Mouse (Mus musculus) frontal cortex, adult (tissue): ENCODE data around the gene Prom2.

Source experiments
- ATAC-seq: cut with Nextera tagmentation; 2 replicates; pipeline ENCODE4 v1.9.2; 2017; ENCODE audit warnings: mild to moderate bottlenecking, moderate library complexity, mixed read lengths; ENCODE audit not compliant: low TSS enrichment

Gene Prom2

DNA sequence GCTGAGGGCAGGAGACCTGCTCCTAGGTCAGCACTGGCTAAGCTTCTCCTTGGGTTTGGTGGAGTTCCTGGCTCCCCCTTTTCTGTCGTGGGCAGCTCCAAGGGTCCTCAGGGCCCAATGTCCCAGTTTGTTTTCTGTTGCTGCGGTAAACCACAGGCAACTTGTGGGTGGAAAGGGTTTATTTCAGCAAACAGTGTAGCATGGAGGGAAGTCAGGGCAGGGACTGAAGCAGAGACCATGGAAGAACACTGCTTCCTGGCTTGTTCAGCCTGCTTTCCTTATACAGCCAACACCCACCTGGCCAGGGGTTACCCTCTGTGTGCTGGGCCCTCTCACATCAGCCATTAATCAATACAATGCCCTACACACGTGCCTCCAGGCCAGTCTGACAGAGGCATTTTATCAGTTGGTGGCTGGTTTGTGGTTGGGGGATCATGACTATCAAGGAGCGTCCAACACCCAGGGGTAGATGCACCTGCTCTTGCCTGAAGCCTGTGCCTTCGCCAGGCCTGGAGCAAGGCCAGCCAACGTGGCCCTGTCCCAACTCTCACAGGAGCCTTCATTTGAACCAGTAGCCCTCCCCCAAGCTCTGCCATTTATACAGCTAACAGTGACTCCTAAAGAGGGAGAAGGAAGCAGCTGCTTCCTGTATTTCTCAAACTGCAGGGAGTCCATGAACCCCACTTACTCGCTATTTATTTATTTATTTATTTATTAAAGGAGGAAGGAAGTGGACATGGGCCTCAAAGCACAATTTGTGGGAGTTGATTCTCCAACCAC is 17.1 kb downstream of the Prom2 start:
- ATAC-seq: no peak

GRCm38 (mm10) chr2:127522006-127522441 is 19.2 kb downstream of the Prom2 start, which contains the start of gene Kcnip3:
TSS of gene Kcnip3 (minus strand) at chr2:127522094.
- ATAC-seq: peak; percentile 58

GRCm38 (mm10) chr2:127521172-127522005 is 19.9 kb downstream of the Prom2 start:
- ATAC-seq: peak; percentile 44

DNA sequence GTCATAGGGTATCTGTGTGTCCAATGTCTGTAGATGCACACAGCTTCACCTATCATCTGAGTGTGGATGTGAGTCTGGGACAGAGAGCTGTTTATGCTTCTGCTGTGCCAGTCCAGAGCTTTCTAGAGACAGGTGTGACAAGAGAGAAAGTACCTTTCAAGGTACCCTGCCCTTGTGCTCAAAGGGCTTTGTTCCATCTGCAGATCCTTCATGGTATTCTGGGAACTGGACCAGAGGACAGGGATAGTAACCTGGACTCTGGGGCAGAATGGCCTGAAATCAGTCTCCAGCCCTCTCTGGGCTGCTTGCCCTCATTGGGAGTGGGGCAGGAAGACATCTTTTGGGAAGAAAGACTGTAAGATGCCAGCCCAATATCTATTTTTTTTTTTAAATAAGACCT is 21.1 kb downstream of the Prom2 start:
- no peak for ATAC-seq

DNA sequence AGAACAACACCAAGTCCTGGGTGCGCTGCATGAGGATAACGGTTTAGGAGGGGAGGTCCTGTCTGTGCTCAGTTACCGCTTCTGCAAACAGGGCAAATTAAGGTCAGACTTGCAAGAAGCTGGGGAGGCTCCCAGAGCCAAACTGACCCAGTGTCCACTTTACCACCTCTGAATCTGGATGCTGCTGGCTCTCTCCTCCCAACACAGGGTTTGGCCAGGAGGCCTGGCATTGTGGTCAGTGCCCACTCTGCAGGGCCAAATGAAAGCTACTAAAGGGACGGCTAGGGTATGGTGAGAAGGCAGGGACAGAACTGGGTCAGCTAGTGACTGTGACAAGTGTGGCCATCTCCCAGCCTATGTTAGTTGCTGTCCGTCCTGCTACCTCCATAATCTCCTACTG is 22.0 kb downstream of the Prom2 start:
- ATAC-seq: no peak

DNA sequence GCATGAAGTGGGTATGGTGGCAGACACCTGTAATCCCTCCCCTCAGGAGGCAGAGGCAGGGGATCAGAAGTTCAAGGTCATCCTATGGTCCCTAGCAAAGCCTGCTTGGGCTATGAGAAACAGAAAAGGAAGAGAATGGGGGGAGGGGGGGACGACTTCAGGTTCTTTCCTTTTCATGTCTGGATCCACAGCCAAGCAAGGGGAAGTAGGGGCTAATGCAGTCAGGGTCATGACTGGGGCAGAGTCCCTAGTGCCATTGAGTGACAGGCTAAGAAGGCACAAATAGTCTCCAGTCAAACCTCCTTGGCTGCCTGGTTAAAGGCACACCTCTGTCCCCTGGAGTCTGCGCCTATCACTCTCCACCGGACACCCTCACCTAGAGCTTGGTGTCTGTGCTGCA is 22.4 kb downstream of the Prom2 start:
- no peak for ATAC-seq

- peak; percentile 29 for ATAC-seq
Measured at GRCm38 (mm10) chr2:127518273-127518672, 23.0 kb downstream of the Prom2 start.

DNA sequence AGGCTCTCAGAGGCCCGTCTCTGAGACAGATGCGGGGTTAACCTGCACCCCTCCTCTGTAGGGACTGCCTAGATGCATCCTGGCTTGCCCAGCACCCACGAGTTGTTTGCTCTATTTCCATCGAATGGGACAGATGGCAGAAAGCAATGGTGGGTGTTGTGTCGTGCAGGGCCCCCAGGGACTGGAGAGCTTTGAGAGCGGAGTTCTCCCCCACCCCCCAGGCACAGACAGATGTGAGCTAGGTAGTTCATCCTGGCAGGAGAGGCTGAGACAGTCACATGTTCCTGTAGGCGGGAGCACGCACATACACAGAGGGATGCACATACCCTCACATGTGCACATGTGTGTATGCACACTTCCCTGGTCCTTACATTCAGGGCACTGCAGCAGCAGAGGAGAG is 24.2 kb downstream of the Prom2 start:
- ATAC-seq: peak; percentile 11

DNA sequence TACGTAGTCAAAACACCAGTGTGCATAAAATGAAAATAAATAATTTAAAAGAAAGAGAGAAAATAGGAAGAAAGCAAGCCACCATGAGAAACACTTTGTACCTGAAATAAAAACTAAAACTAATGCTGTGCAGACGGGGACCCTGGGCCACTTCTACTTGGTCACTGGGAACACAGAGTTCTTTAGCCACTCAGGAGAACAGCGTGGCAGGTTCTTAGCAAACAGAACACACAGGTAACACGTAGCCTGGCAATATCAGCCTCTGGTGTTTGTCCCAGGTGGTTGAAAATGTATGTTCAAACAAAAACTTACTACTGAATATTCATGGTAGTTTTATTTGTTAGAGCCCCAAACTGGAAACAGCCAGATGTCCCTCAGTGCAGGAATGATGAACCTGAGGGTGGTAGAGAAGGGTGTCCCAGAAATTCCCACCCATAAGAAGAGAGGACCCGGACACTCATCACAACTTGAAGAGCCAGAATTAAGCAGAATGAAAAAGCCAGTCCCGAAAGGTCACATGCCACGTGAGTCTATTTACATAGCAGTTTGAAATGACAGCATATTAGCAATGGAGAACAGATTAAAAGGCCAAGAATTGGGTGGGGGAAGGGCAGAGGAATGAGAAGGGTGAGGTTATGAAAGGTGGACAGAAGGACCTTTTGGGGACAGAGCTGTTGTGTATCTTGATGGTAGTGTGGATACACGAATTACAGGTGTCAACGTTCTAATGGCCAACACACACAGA is 26.7 kb downstream of the Prom2 start:
- no peak for ATAC-seq

DNA sequence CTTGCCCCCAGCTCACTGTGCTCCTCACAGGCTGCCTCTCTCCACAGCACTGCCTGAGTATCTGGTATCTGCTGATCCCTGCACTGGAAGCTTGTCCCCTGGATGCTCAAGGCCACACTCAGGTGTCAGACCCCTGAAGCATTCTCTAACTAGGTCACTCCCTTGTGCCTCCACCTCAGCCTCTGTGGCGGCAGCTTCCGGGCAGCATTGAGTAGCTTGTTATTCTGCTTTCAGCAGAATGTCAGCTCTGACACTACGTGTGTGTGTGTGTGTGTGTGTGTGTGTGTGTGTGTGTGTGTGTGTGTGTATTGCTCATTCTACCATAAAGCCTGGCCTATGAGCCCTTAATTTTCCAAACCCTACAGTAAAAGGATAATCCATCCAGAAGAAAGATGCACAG is 28.0 kb downstream of the Prom2 start:
- ATAC-seq: no peak

DNA sequence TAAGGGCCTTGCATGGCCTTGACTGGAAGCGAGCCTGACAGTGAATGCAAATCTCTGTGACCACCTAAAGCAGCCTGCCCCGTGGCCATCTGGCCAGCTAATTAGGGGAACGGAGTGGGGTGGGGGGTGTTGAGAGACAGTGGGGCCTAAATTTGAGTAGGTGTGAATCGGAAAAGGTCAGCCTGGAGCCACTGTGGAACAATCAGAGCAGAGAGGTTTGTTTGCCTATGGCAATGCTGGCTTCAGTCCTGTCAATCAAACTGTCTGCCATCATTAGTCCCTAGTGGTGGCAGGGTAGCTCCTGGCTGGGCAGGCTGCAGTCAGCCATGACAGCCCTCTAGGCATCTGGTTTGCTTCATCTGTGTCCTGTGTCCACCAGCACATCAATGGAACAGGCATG is 29.8 kb downstream of the Prom2 start:
- ATAC-seq: no peak

GRCm38 (mm10) chr2:127507967-127508660 is 33.2 kb downstream of the Prom2 start:
- ATAC-seq: no peak; the same call in 1 of the 2 replicates

- peak; percentile 42; the same call in 1 of the 2 replicates for ATAC-seq
Measured at GRCm38 (mm10) chr2:127507077-127507774, 34.0 kb downstream of the Prom2 start.

DNA sequence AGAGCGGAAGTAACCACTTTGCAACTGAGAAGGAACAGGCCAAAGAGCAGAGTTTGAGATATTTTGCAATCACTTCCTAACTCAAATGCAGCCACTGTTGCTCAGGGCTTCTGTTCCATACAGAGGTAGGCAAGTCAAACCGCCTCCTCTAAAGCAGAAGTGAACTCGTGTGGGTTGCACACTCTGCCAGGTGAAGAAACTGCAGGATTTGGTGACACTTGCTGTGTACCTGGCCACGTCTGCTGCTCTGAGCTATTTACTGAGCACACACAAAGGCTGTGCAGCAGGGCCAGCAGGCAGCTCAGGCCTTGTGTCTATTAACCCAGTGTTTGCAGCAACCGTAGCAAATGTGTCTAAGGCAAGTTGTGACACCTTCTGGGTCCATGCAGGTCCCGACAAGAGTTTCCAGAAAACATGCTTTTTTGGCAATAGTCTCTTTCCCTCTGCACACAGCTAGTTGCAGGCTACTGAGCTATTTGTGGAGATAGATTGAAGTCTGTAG is 35.1 kb downstream of the Prom2 start:
- ATAC-seq: no peak

- ATAC-seq: no peak
Measured at GRCm38 (mm10) chr2:127505196-127505595, 36.1 kb downstream of the Prom2 start.

GRCm38 (mm10) chr2:127503751-127504549 is 37.3 kb downstream of the Prom2 start:
- ATAC-seq: peak; percentile 18

DNA sequence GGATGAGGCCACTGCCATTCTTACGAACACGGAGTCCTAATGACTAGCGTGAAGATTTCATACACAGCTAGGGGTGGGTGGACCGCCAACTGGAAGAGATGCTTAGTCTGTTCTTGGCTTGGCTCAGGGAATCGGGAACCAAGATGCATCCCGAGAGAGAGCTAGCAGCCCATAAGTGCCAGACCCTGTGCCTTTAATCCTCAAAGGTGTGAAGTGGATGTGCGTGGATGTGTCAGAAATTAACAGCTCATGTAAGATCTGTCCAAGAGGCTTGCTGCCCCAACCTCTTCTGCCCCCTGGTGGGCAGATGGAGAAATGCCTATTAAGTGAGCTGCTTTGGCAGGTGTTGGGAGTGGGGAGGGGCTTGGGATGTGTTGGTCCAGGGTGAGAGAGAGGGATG is 40.2 kb downstream of the Prom2 start:
- peak; percentile 60 for ATAC-seq

DNA sequence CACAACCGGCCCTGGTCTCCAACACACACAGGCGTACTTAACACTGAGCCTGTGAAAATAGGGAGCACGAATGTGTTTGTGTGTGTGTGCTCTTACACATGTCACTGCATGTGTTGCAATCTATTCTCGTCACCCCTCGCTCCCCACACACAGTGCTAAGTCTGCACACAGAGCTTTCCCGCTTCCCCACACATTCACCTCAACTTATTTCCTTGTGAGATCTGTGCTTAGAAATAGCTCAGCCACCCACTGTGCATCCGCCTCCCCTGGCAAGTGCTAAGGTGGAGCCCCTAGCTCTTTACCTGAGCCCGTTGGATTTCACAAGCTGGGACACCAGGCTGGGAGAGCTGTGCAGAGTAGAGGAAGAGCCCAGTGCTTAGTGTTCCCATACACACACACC is 42.5 kb downstream of the Prom2 start:
- ATAC-seq: peak; percentile 71

- ATAC-seq: no peak
Measured at GRCm38 (mm10) chr2:127496321-127496720, 44.9 kb downstream of the Prom2 start.
